Mouse (Mus musculus): ENCODE results near the gene Plekha3.

Plekha3 gene

GRCm38 (mm10) chr2:76674725-76675427, at the start of gene Plekha3:
TSS of gene Plekha3 (plus strand) at chr2:76675281.
- DNase-seq, result peak; percentile 89

- no peak for DNase-seq
Observed at GRCm38 (mm10) chr2:76630293-76630692, 44.8 kb upstream of the Plekha3 start.

GRCm38 (mm10) chr2:76631600-76631999, 43.5 kb upstream of the Plekha3 start:
- DNase-seq, result no peak

- no peak for DNase-seq
Observed at GRCm38 (mm10) chr2:76639637-76640036, 35.4 kb upstream of the Plekha3 start.

GRCm38 (mm10) chr2:76643801-76644200, 31.3 kb upstream of the Plekha3 start:
- DNase-seq, result no peak

GRCm38 (mm10) chr2:76647441-76647869, 27.6 kb upstream of the Plekha3 start:
- peak; percentile 10 for DNase-seq

GRCm38 (mm10) chr2:76647883-76648570, 27.1 kb upstream of the Plekha3 start, which contains the start of the genes Prkra and Pjvk:
TSS of gene Prkra (minus strand) at chr2:76648015.
TSS of gene Pjvk (plus strand) at chr2:76648476.
- DNase-seq, result peak; percentile 99

- DNase-seq, result peak; percentile 55
Observed at GRCm38 (mm10) chr2:76648666-76649141, 26.4 kb upstream of the Plekha3 start.

GRCm38 (mm10) chr2:76653070-76653469, 22.0 kb upstream of the Plekha3 start:
- no peak for DNase-seq

GRCm38 (mm10) chr2:76654646-76655045, 20.4 kb upstream of the Plekha3 start:
- DNase-seq, result peak; percentile 58

GRCm38 (mm10) chr2:76655444-76655843, 19.6 kb upstream of the Plekha3 start:
- no peak for DNase-seq

GRCm38 (mm10) chr2:76655982-76656381, 19.1 kb upstream of the Plekha3 start:
- DNase-seq, result peak; percentile 61

- DNase-seq, result no peak
Observed at GRCm38 (mm10) chr2:76658551-76658950, 16.5 kb upstream of the Plekha3 start.

- DNase-seq, result no peak
Observed at GRCm38 (mm10) chr2:76659419-76659818, 15.7 kb upstream of the Plekha3 start.

- DNase-seq, result no peak
Observed at GRCm38 (mm10) chr2:76665531-76665930, 9.6 kb upstream of the Plekha3 start.

GRCm38 (mm10) chr2:76667200-76667599, 7.9 kb upstream of the Plekha3 start:
- DNase-seq, result no peak

- no peak for DNase-seq
Observed at GRCm38 (mm10) chr2:76671641-76672040, 3.4 kb upstream of the Plekha3 start.

GRCm38 (mm10) chr2:76672134-76672745, 2.8 kb upstream of the Plekha3 start:
- no peak for DNase-seq

GRCm38 (mm10) chr2:76672966-76673392, 2.1 kb upstream of the Plekha3 start, which contains the start of gene Fkbp7:
TSS of gene Fkbp7 (minus strand) at chr2:76673116.
- DNase-seq, result peak; percentile 95

GRCm38 (mm10) chr2:76673472-76674081, 1.5 kb upstream of the Plekha3 start:
- DNase-seq, result peak; percentile 87

GRCm38 (mm10) chr2:76675451-76675850, 370 bp downstream of the Plekha3 start:
- DNase-seq, result no peak

GRCm38 (mm10) chr2:76675949-76676348, 868 bp downstream of the Plekha3 start:
- DNase-seq, result no peak

Measured in lung, postnatal 36 days (tissue).